Mouse (Mus musculus): ENCODE measurements at regions not wholly inside any gene's neighbourhood (a gene's known extent, or its start where the extent isn't known, plus 50 kb on each side); places are given as distances from the start of the nearest gene placed in this dataset.

DNA sequence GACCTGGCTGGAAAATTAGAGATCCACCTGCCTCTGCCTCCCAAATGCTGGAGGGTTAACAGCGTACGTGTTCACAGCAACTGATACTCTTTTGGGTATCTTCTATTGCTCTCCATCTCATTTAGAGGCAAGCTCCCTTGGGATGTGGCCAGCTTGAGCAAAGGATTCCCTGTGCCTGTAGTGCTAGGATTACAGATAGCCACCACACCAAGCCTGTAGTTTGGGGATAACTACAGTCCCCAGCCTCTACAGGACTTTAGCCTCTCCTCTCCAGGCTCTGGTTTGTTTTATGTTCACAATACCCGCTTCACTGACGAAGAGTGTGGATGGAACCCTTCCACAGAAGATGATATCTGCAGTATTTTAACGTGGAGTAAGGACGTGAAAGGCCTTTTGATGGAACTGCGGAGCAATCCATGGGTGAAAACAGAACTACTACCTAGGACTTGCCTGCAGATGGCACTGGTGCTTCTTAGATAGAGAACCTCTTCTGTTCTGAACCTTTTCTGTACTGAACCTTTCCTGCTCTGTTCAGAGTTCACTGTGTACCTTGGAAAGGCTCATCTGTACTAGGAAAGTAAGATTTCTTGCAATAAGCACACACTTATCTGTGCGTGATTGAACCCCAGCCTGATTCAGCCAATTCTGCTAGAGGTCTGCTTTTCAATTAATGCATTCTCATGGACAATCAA lies 176.6 kb downstream of the Wdr20rt start:
- TF ChIP-seq CTCF (conservative IDR thresholded peaks at IDR 0.05 in 1 of 2, IDR thresholded peaks at IDR 0.05 in 1 of 2; ENCODE audit: low read depth in 2 of 2, low read length in 2 of 2) (peak; percentile 6 to 53; a peak in 2 of 4 replicates), ZC3H11A (IDR thresholded peaks at IDR 0.05; ENCODE audit: low read depth, low read length) (no peak), MAX (IDR thresholded peaks at IDR 0.05; ENCODE audit: low read length) (no peak), POLR2A (IDR thresholded peaks at IDR 0.05; ENCODE audit: low read depth, low read length) (no peak), MAFK (IDR thresholded peaks at IDR 0.05; ENCODE audit: insufficient replicate concordance, low read length) (no peak), RCOR1 (conservative IDR thresholded peaks at IDR 0.05; ENCODE audit: low read depth, low read length) (no peak), ZNF384 (IDR thresholded peaks at IDR 0.05; ENCODE audit: low read depth, low read length) (no peak), NRF1 (IDR thresholded peaks at IDR 0.05; ENCODE audit: low read depth, low read length) (no peak), POLR2AphosphoS2 (IDR thresholded peaks at IDR 0.05; ENCODE audit: low read depth, low read length) (no peak), JUN (IDR thresholded peaks at IDR 0.05; ENCODE audit: insufficient read depth, low read depth, low read length) (no peak), KAT2A (IDR thresholded peaks at IDR 0.05; ENCODE audit: insufficient replicate concordance, low read length) (no peak), SIN3A (IDR thresholded peaks at IDR 0.05; ENCODE audit: low read length) (no peak)

All from CH12.LX (cell line).